Mouse (Mus musculus) cortical plate, adult 2 months (tissue): ENCODE data around the gene Fam49a.

Source experiments
- CTCF ChIP-seq: fragments of 200-500 bp; IDR thresholded peaks from 2 replicates; pipeline ENCODE4 v1.5.1; 2011; ENCODE audit warnings: mild to moderate bottlenecking, control low read depth, low read length; ENCODE audit not compliant: insufficient read depth; ENCODE audit errors: extremely low read depth
- POLR2A ChIP-seq: fragments of 200-500 bp; IDR thresholded peaks from 2 replicates; pipeline ENCODE4 v1.6.1; 2011; ENCODE audit warnings: mild to moderate bottlenecking, low read length, control low read depth; ENCODE audit not compliant: insufficient read depth; ENCODE audit errors: extremely low read depth

DNA sequence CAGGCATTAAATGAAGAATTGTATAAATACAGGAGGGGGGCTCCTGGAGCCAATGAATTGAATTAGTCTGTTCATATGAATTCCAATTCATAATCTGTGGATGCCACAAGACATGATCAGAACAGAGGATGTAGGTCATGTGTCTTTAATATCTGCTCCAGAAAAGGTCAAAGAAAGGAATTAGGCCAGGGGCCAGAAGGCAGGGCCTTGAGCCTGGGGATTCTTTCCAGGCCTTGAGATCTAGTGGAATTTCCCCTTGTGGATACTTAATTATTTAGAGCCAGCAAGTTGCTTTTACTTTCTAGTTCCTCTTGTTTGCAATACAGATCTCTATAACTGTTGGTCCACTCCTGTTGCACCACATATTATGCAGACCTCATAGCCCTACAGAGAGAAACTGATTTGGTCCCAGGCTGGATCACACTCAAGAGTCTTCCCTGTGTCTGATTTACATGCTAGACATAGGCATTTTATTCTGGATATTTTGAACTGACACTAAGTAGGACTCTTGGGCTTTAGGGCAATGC lies 31.8 kb upstream of the Fam49a start:
- TF ChIP-seq POLR2A (no peak), CTCF (no peak)
